Mouse (Mus musculus): ENCODE measurements at regions not wholly inside any gene's neighbourhood (a gene's known extent, or its start where the extent isn't known, plus 50 kb on each side); places are given as distances from the start of the nearest gene placed in this dataset.

DNA sequence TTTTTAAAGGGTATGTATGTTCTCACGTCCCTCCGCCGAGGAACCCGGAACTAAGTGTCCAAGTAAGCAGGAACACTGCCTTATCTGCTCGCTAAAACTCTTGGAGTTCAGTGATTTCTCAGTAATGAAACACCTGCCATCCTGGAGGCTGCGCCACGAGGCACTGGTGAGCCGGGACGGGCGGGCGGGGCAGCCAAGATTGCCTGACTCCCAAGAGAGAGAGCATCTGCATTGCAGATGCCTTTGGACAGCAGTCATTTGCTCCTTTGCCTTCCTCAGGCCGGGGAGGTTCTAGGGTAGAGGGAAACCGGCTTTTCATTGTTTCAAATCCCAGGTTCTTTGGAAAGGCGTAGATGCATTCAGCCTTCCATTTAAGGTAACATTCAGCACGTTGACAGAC lies 450.8 kb downstream of the Zfp704 start:
- Histone ChIP-seq H3K27ac (no peak overlapping the region), H3K4me3 (no peak overlapping the region), H3K9me3 (no peaks in the 10 kb centered on the region), H3K4me1 (no peaks in the 10 kb centered on the region), H3K27me3 (replicated peaks) (no peaks in the 10 kb centered on the region), H3K9ac (no peak overlapping the region), H3K4me2 (no peak overlapping the region), H3K36me3 (replicated peaks) (no peaks in the 10 kb centered on the region)
- no peak for ATAC-seq (replicated peaks)
- WGBS = 27% methylated on average over 15 of the region's 15 CpGs

DNA sequence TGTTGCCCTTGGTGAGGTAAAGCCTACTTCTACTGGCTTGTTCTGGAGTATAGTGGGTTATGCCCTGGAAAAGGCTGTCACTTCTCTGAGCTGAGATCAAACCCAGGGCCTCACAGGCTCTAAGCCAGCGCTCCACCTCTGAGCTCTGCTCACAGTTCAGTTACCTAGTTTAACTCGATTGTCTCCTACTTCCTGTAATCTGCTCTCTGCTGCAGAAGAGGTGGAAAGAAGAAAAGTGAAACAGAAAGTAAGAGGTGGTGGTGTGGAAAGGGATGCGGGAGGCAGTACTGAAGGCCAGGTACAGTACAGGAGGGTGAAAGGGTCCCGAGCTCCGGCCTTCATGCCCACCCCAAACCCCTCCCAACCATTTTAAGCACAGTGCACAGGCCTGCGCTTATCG lies 455.7 kb downstream of the Zfp704 start:
- no peak for ATAC-seq (replicated peaks)
- Histone ChIP-seq H3K36me3 (replicated peaks) (no peaks in the 10 kb centered on the region), H3K4me3 (no peak overlapping the region), H3K9me3 (no peaks in the 10 kb centered on the region), H3K4me2 (no peak overlapping the region), H3K4me1 (no peaks in the 10 kb centered on the region), H3K27ac (no peak overlapping the region), H3K27me3 (replicated peaks) (no peaks in the 10 kb centered on the region), H3K9ac (no peak overlapping the region)
- WGBS = 84% methylated on average over 7 of the region's 7 CpGs

DNA sequence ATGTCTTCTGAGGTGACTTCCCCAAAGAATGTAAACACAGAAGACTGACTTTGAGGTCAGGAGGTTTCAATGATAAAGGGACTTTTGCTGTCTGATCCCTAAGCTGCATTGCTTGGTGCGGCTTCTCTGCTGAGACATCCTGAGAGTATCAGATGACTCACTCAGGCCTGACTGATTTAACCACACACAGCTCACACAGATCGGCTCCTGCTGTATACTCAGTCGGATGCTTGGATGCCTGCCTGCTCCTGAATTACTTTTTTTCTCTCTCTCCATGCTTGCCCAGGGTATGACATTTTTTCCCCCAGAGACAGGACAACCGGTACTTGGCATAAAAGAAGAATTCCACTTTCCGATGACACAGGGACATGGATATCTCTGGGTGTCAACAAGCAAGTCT lies 456.2 kb downstream of the Zfp704 start:
- no peaks in the 10 kb centered on the region for H3K9me3 ChIP-seq
- H3K4me3 ChIP-seq = no peak overlapping the region
- no peaks in the 10 kb centered on the region for H3K27me3 ChIP-seq (replicated peaks)
- no peak overlapping the region for H3K27ac ChIP-seq
- ATAC-seq (replicated peaks) = no peak
- 30% methylated on average over 5 of the region's 5 CpGs for WGBS
- no peak overlapping the region for H3K4me2 ChIP-seq
- no peaks in the 10 kb centered on the region for H3K4me1 ChIP-seq
- no peak overlapping the region for H3K9ac ChIP-seq
- no peaks in the 10 kb centered on the region for H3K36me3 ChIP-seq (replicated peaks)

DNA sequence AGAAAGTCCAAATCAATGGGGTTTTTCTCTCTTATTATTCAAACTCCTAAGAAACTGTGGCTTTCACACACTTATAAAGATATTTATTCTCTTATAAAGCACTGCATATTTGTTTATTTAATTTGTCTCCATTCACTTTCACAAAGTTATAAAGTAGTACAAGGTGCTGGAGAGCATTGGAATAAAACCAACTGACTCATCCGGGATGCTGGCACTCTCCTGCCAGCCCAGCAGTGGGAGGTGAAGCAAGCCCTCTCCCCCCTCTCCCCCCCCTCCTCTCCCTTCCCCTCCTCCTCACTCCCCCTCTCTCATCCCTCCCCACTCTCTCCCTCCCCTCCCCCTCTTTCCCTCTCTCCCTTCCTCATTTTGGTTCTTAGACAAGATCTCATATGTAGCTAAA lies 457.6 kb downstream of the Zfp704 start:
- no peak overlapping the region for H3K4me2 ChIP-seq
- no peaks in the 10 kb centered on the region for H3K36me3 ChIP-seq (replicated peaks)
- no peaks in the 10 kb centered on the region for H3K9me3 ChIP-seq
- 46% methylated on average over 1 of the region's 1 CpGs for WGBS
- no peaks in the 10 kb centered on the region for H3K27me3 ChIP-seq (replicated peaks)
- ATAC-seq (replicated peaks) = no peak
- H3K27ac ChIP-seq = no peak overlapping the region
- H3K9ac ChIP-seq = no peak overlapping the region
- no peaks in the 10 kb centered on the region for H3K4me1 ChIP-seq
- no peak overlapping the region for H3K4me3 ChIP-seq

DNA sequence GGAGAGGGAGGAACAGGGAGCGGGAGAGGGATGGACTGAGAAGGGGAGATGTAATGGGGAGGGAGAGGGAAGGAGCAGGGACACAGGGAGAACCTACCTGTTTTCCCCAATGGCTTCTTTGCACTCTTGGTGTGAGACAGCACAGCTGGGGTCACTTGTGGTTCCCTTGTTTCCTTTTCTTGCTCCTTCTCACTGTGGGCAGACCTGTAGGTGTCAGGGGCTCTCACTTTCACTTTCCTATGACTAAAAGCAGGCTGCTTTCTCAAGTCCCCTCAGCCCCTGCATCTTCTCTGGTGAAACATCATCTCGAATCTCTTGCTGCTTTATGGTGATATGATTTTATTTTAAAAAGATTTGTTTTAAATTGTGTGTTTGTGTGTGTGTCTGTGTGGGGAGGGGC lies 458.3 kb downstream of the Zfp704 start:
- no peak overlapping the region for H3K27ac ChIP-seq
- 69% methylated on average over 2 of the region's 2 CpGs for WGBS

DNA sequence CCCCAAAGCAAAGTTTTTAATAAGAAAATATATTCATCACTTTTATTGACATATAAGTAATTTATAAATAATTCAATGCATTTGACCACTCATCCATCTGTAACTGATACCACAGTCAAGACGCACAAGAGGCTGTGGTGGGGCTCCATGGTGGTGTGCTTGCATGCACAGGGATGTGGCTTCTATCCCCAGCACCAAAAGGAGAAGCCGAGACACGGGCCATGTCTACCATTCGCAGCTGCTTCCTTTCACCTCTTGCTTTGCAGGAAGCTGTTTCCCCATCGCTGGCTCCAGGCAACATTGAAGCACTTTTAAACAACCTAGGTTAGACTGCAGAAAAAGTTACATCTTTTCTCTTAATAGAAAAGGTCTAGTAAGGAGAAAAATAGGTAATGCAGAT lies 461.3 kb downstream of the Zfp704 start:
- Histone ChIP-seq H3K27me3 (replicated peaks) (no peaks in the 10 kb centered on the region), H3K4me2 (no peak overlapping the region), H3K27ac (no peak overlapping the region), H3K9me3 (no peaks in the 10 kb centered on the region), H3K4me3 (no peak overlapping the region), H3K9ac (no peak overlapping the region), H3K36me3 (replicated peaks) (no peaks in the 10 kb centered on the region), H3K4me1 (no peaks in the 10 kb centered on the region)
- ATAC-seq (replicated peaks) = no peak
- WGBS = 88% methylated on average over 5 of the region's 5 CpGs

More for the DNA sequence above, 458.3 kb downstream of the Zfp704 start:
- H3K4me1 ChIP-seq = no peaks in the 10 kb centered on the region
- no peak for ATAC-seq (replicated peaks)
- no peaks in the 10 kb centered on the region for H3K9me3 ChIP-seq
- no peak overlapping the region for H3K9ac ChIP-seq
- H3K27me3 ChIP-seq (replicated peaks) = no peaks in the 10 kb centered on the region
- H3K4me2 ChIP-seq = no peak overlapping the region
- H3K36me3 ChIP-seq (replicated peaks) = no peaks in the 10 kb centered on the region
- no peak overlapping the region for H3K4me3 ChIP-seq

DNA sequence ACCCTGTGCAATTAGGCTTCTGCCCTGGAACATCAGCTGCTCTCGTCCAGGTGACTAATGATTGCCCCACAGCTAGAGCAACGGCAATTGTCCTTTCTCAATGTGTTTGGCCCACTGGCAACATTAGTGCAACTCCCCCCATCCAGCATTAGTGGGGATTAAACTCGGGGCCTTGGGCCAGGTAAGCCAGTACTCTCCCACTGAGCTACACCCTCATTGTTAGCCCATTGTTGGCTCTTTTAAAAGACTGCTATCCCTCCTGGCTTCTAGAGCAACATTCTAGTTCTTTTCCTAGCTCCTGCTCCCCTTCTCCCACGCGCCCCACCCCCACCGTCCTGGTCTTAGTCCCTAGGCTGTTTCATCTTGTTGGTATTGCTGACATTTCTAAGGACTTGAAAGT lies 463.4 kb downstream of the Zfp704 start:
- WGBS = 55% methylated on average over 6 of the region's 6 CpGs
- no peak for ATAC-seq (replicated peaks)
- H3K9ac ChIP-seq = no peak overlapping the region
- H3K27me3 ChIP-seq (replicated peaks) = no peaks in the 10 kb centered on the region
- no peak overlapping the region for H3K4me2 ChIP-seq
- no peak overlapping the region for H3K4me3 ChIP-seq
- H3K36me3 ChIP-seq (replicated peaks) = no peaks in the 10 kb centered on the region
- no peaks in the 10 kb centered on the region for H3K4me1 ChIP-seq
- no peak overlapping the region for H3K27ac ChIP-seq
- H3K9me3 ChIP-seq = no peaks in the 10 kb centered on the region

DNA sequence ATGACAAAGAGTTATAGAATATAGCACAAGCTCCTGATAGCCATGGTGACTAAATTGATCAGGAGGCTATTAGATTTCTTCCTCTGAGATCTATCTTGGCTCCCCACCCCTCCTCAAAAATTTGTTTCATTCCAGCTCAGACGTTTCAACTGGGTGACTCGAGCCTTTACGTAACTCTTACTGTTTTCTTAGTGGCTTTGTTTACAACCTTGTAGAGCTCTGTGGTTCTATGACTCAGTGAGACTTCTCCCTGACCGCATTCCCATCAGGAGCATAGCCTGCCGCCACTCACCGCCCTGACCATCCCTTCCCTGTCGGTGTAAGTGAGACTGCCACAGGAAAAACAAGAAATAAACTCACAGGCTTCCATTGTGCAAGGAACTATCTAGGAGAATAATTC lies 464.3 kb downstream of the Zfp704 start:
- Histone ChIP-seq H3K9me3 (no peaks in the 10 kb centered on the region), H3K36me3 (replicated peaks) (no peaks in the 10 kb centered on the region), H3K4me3 (no peak overlapping the region), H3K27me3 (replicated peaks) (no peaks in the 10 kb centered on the region), H3K27ac (no peak overlapping the region), H3K4me2 (no peak overlapping the region), H3K4me1 (no peaks in the 10 kb centered on the region), H3K9ac (no peak overlapping the region)
- no peak for ATAC-seq (replicated peaks)
- WGBS = 86% methylated on average over 7 of the region's 7 CpGs

DNA sequence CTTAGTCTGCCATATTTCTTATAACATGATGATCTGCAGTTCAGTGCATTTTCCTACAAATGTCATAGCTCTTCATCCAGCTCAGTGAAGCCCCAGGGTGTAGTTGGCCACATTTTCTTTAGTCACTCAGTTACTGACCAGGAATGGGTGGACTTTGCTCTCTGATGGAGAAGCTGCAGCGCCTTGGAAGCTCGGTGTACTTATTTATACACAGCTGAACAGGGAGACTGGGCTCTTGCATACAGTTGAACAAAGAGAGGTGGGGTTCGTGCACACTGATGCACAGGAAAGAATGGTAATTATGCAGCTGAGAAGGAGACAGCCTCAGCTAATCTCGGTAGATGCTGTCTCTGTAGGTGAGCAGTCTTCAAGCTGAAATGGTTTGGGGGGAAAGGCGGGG lies 468.0 kb downstream of the Zfp704 start:
- H3K9ac ChIP-seq = no peak overlapping the region
- no peak for ATAC-seq (replicated peaks)

DNA sequence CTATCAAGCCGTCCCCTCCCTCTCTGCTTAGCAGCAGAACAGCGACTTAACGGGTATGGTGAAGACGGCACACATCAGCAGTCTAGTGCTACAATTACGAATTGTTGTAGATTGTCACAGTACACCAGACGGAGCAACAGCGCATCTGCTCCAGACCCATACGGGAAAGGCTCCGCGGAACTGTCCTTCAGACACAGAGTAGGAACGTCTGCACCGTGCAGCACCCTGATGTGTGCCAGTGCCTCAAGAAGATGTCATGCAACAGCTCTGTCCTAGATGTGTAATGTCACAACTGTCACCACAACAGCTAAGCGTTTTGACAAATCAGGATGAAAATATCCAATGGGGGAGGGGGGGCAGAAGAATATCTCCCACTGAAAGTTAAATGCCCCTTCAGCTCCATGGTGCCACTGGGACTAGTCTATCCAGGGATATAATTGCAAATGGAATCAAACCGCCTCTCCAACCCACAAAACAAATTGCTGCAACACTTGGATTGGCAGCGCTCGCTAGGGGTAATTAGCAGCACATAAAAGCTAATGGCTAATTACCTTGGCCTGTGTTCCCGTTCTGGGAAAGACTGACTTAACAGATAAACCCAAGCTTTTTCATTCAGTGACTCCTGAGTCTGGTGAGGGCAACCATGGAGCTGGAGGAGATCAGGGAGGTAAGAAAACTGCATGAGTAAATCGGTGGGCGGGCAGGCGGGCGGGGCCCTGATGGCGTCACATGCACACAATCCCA lies 472.6 kb downstream of the Zfp704 start:
- ATAC-seq (replicated peaks) = no peak
- Histone ChIP-seq H3K4me2 (no peak overlapping the region), H3K4me1 (no peaks in the 10 kb centered on the region), H3K36me3 (replicated peaks) (no peaks in the 10 kb centered on the region), H3K27ac (no peak overlapping the region), H3K27me3 (replicated peaks) (no peaks in the 10 kb centered on the region), H3K9me3 (no peaks in the 10 kb centered on the region), H3K4me3 (no peak overlapping the region), H3K9ac (no peak overlapping the region)
- WGBS = 84% methylated on average over 22 of the region's 22 CpGs

More for the DNA sequence above, 468.0 kb downstream of the Zfp704 start:
- no peaks in the 10 kb centered on the region for H3K9me3 ChIP-seq
- H3K36me3 ChIP-seq (replicated peaks) = no peaks in the 10 kb centered on the region
- H3K4me3 ChIP-seq = no peak overlapping the region
- 71% methylated on average over 5 of the region's 5 CpGs for WGBS
- H3K27me3 ChIP-seq (replicated peaks) = no peaks in the 10 kb centered on the region
- H3K27ac ChIP-seq = no peak overlapping the region
- H3K4me1 ChIP-seq = no peaks in the 10 kb centered on the region
- no peak overlapping the region for H3K4me2 ChIP-seq

DNA sequence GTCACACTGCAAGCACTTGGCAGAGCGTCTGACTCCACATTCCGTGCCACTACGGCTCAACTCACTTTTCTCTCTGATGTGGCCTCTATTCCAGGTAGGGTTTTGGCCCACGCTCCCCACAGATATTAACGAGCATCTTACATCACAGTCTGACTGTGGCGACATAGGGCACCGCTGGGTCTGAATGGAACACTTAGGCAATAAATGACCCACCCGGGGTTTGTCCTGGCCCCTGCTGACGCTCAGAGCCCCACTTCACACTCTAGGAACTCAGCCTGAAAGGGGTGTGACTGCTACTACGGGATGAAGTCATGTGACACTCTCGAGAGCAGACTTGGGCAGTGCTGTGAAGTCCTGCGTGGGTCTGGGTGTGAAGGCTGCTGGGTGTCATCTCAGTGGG lies 475.9 kb downstream of the Zfp704 start:
- Histone ChIP-seq H3K4me3 (no peak overlapping the region), H3K9ac (no peak overlapping the region), H3K36me3 (replicated peaks) (no peaks in the 10 kb centered on the region), H3K27me3 (replicated peaks) (no peaks in the 10 kb centered on the region), H3K27ac (no peak overlapping the region), H3K4me1 (no peaks in the 10 kb centered on the region), H3K4me2 (no peak overlapping the region), H3K9me3 (no peaks in the 10 kb centered on the region)
- WGBS = 81% methylated on average over 12 of the region's 12 CpGs
- ATAC-seq (replicated peaks) = no peak

DNA sequence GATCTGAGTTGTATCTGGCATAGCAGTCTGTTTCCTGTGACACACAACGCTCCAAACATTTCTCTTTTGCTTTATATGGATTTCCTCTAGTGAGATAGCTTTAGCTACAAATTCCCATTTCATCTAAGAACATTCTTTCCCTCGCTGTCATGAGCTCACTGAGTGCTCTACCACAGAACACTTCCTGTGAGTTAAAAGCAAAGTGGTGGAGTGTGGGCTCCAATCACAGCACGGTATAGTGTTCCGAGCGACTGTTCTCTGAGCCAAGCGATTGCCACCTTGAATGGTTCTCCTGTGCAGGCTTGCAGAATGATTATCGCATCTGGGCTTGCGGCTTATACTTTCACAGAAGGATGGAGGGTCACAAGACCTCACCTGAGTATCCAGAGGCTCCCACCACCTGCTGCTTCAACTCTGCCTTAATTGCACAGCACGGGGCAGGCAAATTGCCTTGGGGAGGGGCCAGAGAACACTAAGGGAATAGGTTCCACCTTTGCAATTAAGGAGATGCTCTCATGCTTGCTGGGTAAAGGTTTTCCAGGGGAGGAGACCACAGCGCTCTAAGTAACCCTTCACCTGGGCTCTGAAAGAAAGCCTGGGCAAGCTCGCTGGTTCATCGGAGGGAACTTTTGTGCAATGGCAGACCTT lies 477.7 kb downstream of the Zfp704 start:
- H3K4me1 ChIP-seq = no peaks in the 10 kb centered on the region
- H3K36me3 ChIP-seq (replicated peaks) = no peaks in the 10 kb centered on the region
- H3K4me2 ChIP-seq = no peak overlapping the region
- H3K27ac ChIP-seq = no peak overlapping the region
- no peaks in the 10 kb centered on the region for H3K9me3 ChIP-seq
- H3K4me3 ChIP-seq = no peak overlapping the region
- no peaks in the 10 kb centered on the region for H3K27me3 ChIP-seq (replicated peaks)
- 90% methylated on average over 12 of the region's 12 CpGs for whole genome bisulfite sequencing
- no peak overlapping the region for H3K9ac ChIP-seq
- ATAC-seq (replicated peaks) = no peak

DNA sequence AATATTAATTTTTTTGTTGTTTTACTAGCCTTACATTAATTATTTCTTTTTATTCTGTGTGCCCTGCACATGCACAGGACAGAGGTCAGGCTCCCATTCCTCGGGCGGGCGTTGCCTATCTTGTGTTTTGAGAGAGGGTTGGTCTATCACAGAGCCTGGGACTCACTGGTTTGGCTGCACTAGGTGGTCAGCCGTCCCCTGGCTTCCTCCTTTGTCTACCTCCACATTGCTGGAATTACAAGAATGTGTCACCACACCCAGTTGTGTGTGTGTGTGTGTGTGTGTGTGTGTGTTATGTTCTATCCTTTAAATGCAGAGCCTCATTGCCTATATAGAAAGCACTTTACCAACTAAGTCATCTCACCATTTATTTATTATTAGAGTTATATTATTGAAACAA lies 478.5 kb downstream of the Zfp704 start:
- H3K27ac ChIP-seq = no peak overlapping the region
- ATAC-seq (replicated peaks) = no peak
- H3K4me3 ChIP-seq = no peak overlapping the region
- no peak overlapping the region for H3K9ac ChIP-seq
- H3K27me3 ChIP-seq (replicated peaks) = no peaks in the 10 kb centered on the region
- H3K9me3 ChIP-seq = no peaks in the 10 kb centered on the region
- H3K4me2 ChIP-seq = no peak overlapping the region
- H3K36me3 ChIP-seq (replicated peaks) = no peaks in the 10 kb centered on the region
- H3K4me1 ChIP-seq = no peaks in the 10 kb centered on the region
- WGBS = 73% methylated on average over 4 of the region's 4 CpGs
